Comparison of ENCODE assay signal across 25 mouse cellular contexts in genomic region chr1:162732041-162732440, GRCm38 (mm10). TPM values are rescaled to one million over a fixed set of nuclear protein-coding genes. Genes with fewer than 3 reads are reported as not detected.
DNase-seq lines count a peak whose midpoint lies in the region; ATAC-seq lines count a peak whose summit lies in the region.
"Had no signal": no experiment of that assay in that cellular context is flagged by ENCODE, and none has a peak within 500 bp of the region (broad histone marks: within the 10 kb centered on the region; RNA-seq: fewer than 3 reads in every experiment).

No protein-coding gene starts in this region.

- no peak for DNase-seq in kidney, adult 8-10 months
- DNase-seq in kidney, postnatal 36 days, result peak; percentile 12 to 21
- no peak for DNase-seq in kidney, postnatal 10 days
- DNase-seq in brain, adult 2 months (ENCODE audit: low read depth, low spot score), result peak; percentile 9
- peak; percentile 50 for DNase-seq in retina, postnatal 1 day
- DNase-seq in adrenal gland, adult 8-10 months, result no peak
- DNase-seq: adrenal gland, postnatal 10 days; adrenal gland, postnatal 36 days; cerebellum, adult 11 months; cerebellum, adult 2 months; cerebellum, adult 9-11 months; cerebellum, postnatal 25 days; forebrain, postnatal 0 days; gastrocnemius, adult 2 months; gastrocnemius, postnatal 14 days; heart, adult 11 months had no signal

- no peak overlapping the region for H3K4me2 ChIP-seq in kidney, embryonic 16.5 days (replicated peaks; ENCODE audit: low read depth, low read length)
- H3K4me2 ChIP-seq: embryonic facial prominence, embryonic 12.5 days; embryonic facial prominence, embryonic 15.5 days; heart, embryonic 11.5 days; hindbrain, embryonic 13.5 days had no signal

- H3K9ac ChIP-seq in kidney, embryonic 16.5 days (replicated peaks; ENCODE audit: low read length), result no peak overlapping the region
- H3K9ac ChIP-seq: embryonic facial prominence, embryonic 12.5 days; embryonic facial prominence, embryonic 15.5 days; forebrain, postnatal 0 days; hindbrain, embryonic 13.5 days had no signal

- 0 out of 2 replicates have a peak, but pooled peaks cover 4% of the 10 kb centered on the region for H3K36me3 ChIP-seq in kidney, embryonic 16.5 days (ENCODE audit: insufficient read depth, low read length)
- H3K36me3 ChIP-seq: embryonic facial prominence, embryonic 12.5 days; embryonic facial prominence, embryonic 15.5 days; hindbrain, embryonic 13.5 days had no signal

- H3K27ac ChIP-seq in kidney, embryonic 16.5 days (ENCODE audit: low read length), result no peak overlapping the region
- H3K27ac ChIP-seq: embryonic facial prominence, embryonic 12.5 days; embryonic facial prominence, embryonic 15.5 days; gastrocnemius, adult 2 months; hindbrain, embryonic 13.5 days had no signal

- peaks cover 6% of the 10 kb centered on the region; the same call in 1 of the 2 replicates for H3K4me1 ChIP-seq in kidney, embryonic 16.5 days (ENCODE audit: insufficient read depth, low read length)
- H3K4me1 ChIP-seq: embryonic facial prominence, embryonic 12.5 days had no signal

- no peaks in the 10 kb centered on the region for H3K9me3 ChIP-seq in kidney, embryonic 16.5 days (ENCODE audit: low read length)
- H3K9me3 ChIP-seq: embryonic facial prominence, embryonic 12.5 days; embryonic facial prominence, embryonic 15.5 days; hindbrain, embryonic 13.5 days had no signal

- 56% methylated on average over 4 of the region's 4 CpGs for WGBS in kidney, embryonic 16.5 days

- ATAC-seq in kidney, embryonic 16.5 days (ENCODE audit: low FRiP score, low TSS enrichment), result 0 out of 2 replicates have a peak, but pooled peaks have one; percentile 61
- ATAC-seq: activated CD4-positive, CD25-positive, alpha-beta regulatory T cell, adult 4 months; CD4-positive, CD25-positive, alpha-beta regulatory T cell, adult 4 months; forebrain, embryonic 14.5 days; forebrain, postnatal 0 days; hindbrain, embryonic 16.5 days had no signal

- no peaks in the 10 kb centered on the region for H3K27me3 ChIP-seq in kidney, embryonic 16.5 days (ENCODE audit: insufficient read depth, low read length)
- H3K27me3 ChIP-seq: embryonic facial prominence, embryonic 12.5 days; embryonic facial prominence, embryonic 15.5 days; hindbrain, embryonic 13.5 days had no signal

- no peak overlapping the region for H3K4me3 ChIP-seq in kidney, embryonic 16.5 days (ENCODE audit: low read length)
- H3K4me3 ChIP-seq: embryonic facial prominence, embryonic 12.5 days; embryonic facial prominence, embryonic 15.5 days; gastrocnemius, adult 2 months; hindbrain, embryonic 13.5 days had no signal

RNA-seq across cellular contexts. Expression of gene Prrc2c, which starts 8.3 kb away (rescaled TPM):
- 124 and 144 TPM in 2 replicates for polyA plus RNA-seq in kidney, embryonic 16.5 days (2015; fragmentation: Nextera tagmentation; extraction: Ambion mirVana)
- total RNA-seq in adrenal gland, adult 8-10 months (2022), result 100 to 1,000 TPM; 169 to 176 (median 171) TPM

Comparison
In these comparisons a context has a peak if more than half of its experiments do, and no peak if none do; other contexts are left out.
1. DNase-seq: peak in kidney, postnatal 36 days (2 of 2), brain, adult 2 months (single experiment) and retina, postnatal 1 day (single experiment); none in kidney, adult 8-10 months (0 of 2), kidney, postnatal 10 days (single experiment) and adrenal gland, adult 8-10 months (single experiment).